Mouse (Mus musculus): ENCODE results near the gene Pold3.

- TF ChIP-seq POLR2A (IDR thresholded peaks at IDR 0.05; ENCODE audit: borderline replicate concordance, extremely low read depth, low read depth, low read length) (no peak), CTCF (IDR thresholded peaks at IDR 0.05; ENCODE audit: insufficient read depth, low read length) (no peak)
These were observed 29.3 kb upstream of the Pold3 start for GRCm38 (mm10) chr7:100150626-100151025.
